26 mouse cellular contexts compared by ENCODE assay signal in the genomic region with DNA sequence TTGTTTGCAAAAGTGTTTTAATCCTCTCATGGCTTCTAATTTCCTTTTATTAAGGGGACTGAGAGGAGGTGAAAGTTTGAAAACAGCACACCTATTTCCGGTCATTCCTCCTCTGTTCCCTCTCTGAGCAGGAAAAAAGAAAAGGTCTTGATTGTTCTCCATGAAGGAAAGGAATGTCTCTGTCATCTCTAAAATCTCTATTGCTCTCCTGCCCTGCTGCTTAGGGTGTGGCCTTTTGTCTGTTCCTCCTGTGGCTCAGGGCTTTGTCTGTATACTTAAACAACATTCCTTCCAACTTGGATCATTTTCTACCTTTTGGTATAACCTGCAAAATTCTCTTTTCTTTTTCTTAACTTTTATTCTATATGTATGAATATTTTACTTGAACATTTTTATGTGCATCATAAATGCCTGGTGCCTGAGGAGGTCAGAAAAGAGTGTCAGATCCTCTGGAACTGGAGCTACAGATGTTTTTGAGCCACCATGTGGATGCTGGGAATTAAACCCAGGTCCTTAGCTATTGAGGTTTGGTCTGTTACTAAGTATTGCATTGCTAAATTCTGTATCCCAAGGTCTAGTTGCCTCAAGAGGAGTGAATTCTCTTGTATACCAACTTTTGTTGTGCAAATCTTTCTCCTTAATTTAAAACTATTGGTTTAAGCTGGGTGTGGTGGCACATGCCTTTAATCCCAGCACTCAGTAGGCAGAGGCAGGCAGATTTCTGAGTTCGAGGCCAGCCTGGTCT.
DNase-seq lines count a peak whose midpoint lies in the region; ATAC-seq and TF ChIP-seq lines count a peak whose summit lies in the region.
"Had no signal": no experiment of that assay in that cellular context is flagged by ENCODE, and none has a peak within 500 bp of the region (broad histone marks: within the 10 kb centered on the region; RNA-seq: fewer than 3 reads in every experiment).

No protein-coding gene starts in this region.

- no peak overlapping the region for H3K4me2 ChIP-seq in hindbrain, embryonic 16.5 days (ENCODE audit: low read length)

- DNase-seq in ES-CJ7 (ENCODE audit: low read depth, low spot score) (peak; percentile 52), ES-E14 (ENCODE audit: low read depth, low spot score) (peak; percentile 27), R1 (ENCODE audit: low read depth, low spot score) (peak; percentile 96), ZHBTc4 (ENCODE audit: low read depth, low spot score) (peak; percentile 64)
- DNase-seq in thymus, postnatal 4 days: no peak
- DNase-seq in spleen, adult 12 weeks (ENCODE audit: low spot score): no peak
- DNase-seq in kidney, postnatal 14 days: no peak
- DNase-seq: adrenal gland, adult 2 months; adrenal gland, adult 8-10 months; adrenal gland, postnatal 10 days; adrenal gland, postnatal 14 days; adrenal gland, postnatal 25 days; adrenal gland, postnatal 36 days; B cell, adult 2 months; cerebellum, adult 11 months; cerebellum, adult 11-12 months; cerebellum, adult 18-20 months; cerebellum, adult 2 months; cerebellum, adult 8-10 months; cerebellum, adult 9-10 months had no signal

- no peaks in the 10 kb centered on the region for H3K27me3 ChIP-seq in hindbrain, embryonic 16.5 days (replicated peaks; ENCODE audit: control insufficient read depth, insufficient read depth, low read length)
- H3K27me3 ChIP-seq: CH12.LX, Patski had no signal

- H3K9me3 ChIP-seq in ES-E14 (ENCODE audit: control insufficient read depth, insufficient read depth, low read depth, low read length): no peaks in the 10 kb centered on the region
- H3K9me3 ChIP-seq in hindbrain, embryonic 16.5 days (ENCODE audit: control insufficient read depth, low read length): no peaks in the 10 kb centered on the region
- H3K9me3 ChIP-seq: G1E had no signal

- in situ Hi-C loops in ES-E14 (cut with MboI; ENCODE audit: low sequenced_read_pairs in 2 of 2, unreplicated experiment in 2 of 2): no loop called here

- H3K4me1 ChIP-seq in ES-E14 (ENCODE audit: control insufficient read depth in 2 of 2, insufficient read depth in 2 of 2, low read length in 2 of 2, poor library complexity in 1 of 2): no peaks in the 10 kb centered on the region; a peak in 1 of 4 replicates
- H3K4me1 ChIP-seq in hindbrain, embryonic 16.5 days (ENCODE audit: control insufficient read depth, insufficient read depth, low read depth, low read length): no peaks in the 10 kb centered on the region

- WGBS in hindbrain, embryonic 16.5 days: 78% methylated on average over 2 of the region's 2 CpGs

- ATAC-seq in hindbrain, embryonic 16.5 days: no peak
- ATAC-seq: activated CD4-positive, CD25-positive, alpha-beta regulatory T cell, adult 4 months; CD4-positive, CD25-positive, alpha-beta regulatory T cell, adult 4 months; Patski had no signal

- H3K36me3 ChIP-seq in ES-E14 (ENCODE audit: control insufficient read depth, insufficient read depth, low read length, poor library complexity, severe bottlenecking): no peaks in the 10 kb centered on the region
- no peaks in the 10 kb centered on the region for H3K36me3 ChIP-seq in hindbrain, embryonic 16.5 days (ENCODE audit: control insufficient read depth, insufficient read depth, low read length)
- H3K36me3 ChIP-seq: G1E had no signal

- H3K4me3 ChIP-seq in ES-E14 (ENCODE audit: insufficient read depth in 1 of 2, low read depth in 1 of 2, low read length in 2 of 2, poor library complexity in 1 of 2, severe bottlenecking in 1 of 2): no peak overlapping the region
- H3K4me3 ChIP-seq in hindbrain, embryonic 16.5 days (ENCODE audit: low read length): no peak overlapping the region

- no peak overlapping the region; the same call in 1 of the 2 replicates for H3K27ac ChIP-seq in ES-E14 (ENCODE audit: insufficient read depth, low read depth, low read length, poor library complexity, severe bottlenecking)
- no peak overlapping the region for H3K27ac ChIP-seq in hindbrain, embryonic 16.5 days (ENCODE audit: low read depth, low read length)

- no peak overlapping the region for H3K9ac ChIP-seq in ES-E14 (ENCODE audit: insufficient read depth, low read depth, low read length, poor library complexity, severe bottlenecking)
- H3K9ac ChIP-seq in hindbrain, embryonic 16.5 days (ENCODE audit: low read depth, low read length): no peak overlapping the region

TF ChIP-seq in ES-E14, 5 proteins besides CTCF, POLR2A, EP300 and RAD21:
- no peak for TF ChIP-seq ZC3H11A (IDR thresholded peaks at IDR 0.05; ENCODE audit: borderline replicate concordance, low read depth, low read length)
- TF ChIP-seq CHD2 (IDR thresholded peaks at IDR 0.05; ENCODE audit: low read depth, low read length): peak; percentile 39; the same call in 1 of the 2 replicates

Comparison
In these comparisons a context has a peak if more than half of its experiments do, and no peak if none do; other contexts are left out.
1. DNase-seq: peak in ES-CJ7 (single experiment), ES-E14 (single experiment), R1 (single experiment) and ZHBTc4 (single experiment); none in thymus, postnatal 4 days (single experiment), spleen, adult 12 weeks (single experiment) and kidney, postnatal 14 days (single experiment).